In the genomic region with DNA sequence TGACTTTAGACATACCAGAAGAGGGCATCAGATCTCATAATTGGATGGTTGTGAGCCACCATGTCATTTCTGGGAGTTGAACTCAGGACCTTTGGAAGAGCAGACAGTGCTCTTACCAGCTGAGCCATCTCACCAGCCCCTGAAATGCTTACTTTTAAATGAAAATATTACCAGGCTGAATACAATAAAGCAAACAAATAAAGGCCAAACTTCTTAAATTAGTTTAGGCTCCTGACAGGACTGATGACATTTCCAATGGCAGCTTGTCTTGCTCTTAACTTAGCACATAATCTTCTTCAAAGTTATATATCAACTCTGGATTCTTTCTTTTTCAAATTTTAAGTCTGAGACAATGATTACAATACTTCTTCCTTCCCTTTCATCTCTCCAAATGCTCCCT, we compare ENCODE assay signal across 25 mouse cellular contexts.
"Had no signal": no experiment of that assay in that cellular context is flagged by ENCODE, and none has a peak within 500 bp of the region (broad histone marks: within the 10 kb centered on the region; RNA-seq: fewer than 3 reads in every experiment).

No protein-coding gene starts in this region.

- H3K9ac ChIP-seq: heart, embryonic 12.5 days; hindbrain, embryonic 12.5 days; hindbrain, embryonic 14.5 days; intestine, embryonic 15.5 days; limb, embryonic 12.5 days had no signal

- H3K4me1 ChIP-seq: heart, embryonic 10.5 days; heart, embryonic 12.5 days; hindbrain, embryonic 10.5 days; hindbrain, embryonic 12.5 days; intestine, embryonic 15.5 days; limb, embryonic 10.5 days; limb, embryonic 12.5 days had no signal

- ATAC-seq: hindbrain, embryonic 16.5 days; inflammation-experienced regulatory T-cells, adult 6 months; intestine, embryonic 15.5 days; intestine, postnatal 0 days had no signal

- H3K27ac ChIP-seq: gastrocnemius, adult 2 months; heart, embryonic 10.5 days; hindbrain, embryonic 10.5 days; hindbrain, embryonic 12.5 days; hindbrain, embryonic 14.5 days; intestine, embryonic 15.5 days; left cerebral cortex, adult 2 months; limb, embryonic 10.5 days; limb, embryonic 12.5 days had no signal

- H3K4me2 ChIP-seq: heart, embryonic 12.5 days; hindbrain, embryonic 12.5 days; hindbrain, embryonic 14.5 days; intestine, embryonic 15.5 days; limb, embryonic 12.5 days had no signal

- DNase-seq: gastrocnemius, adult 2 months; gastrocnemius, postnatal 10 days; gastrocnemius, postnatal 25 days; heart, adult 18-20 months; heart, postnatal 10 days; heart, postnatal 4 days; kidney, adult 18-20 months; kidney, adult 8-10 months; kidney, postnatal 10 days; kidney, postnatal 25 days; kidney, postnatal 4 days; layer of hippocampus, adult 9-11 months; liver had no signal

- H3K4me3 ChIP-seq: gastrocnemius, adult 2 months; heart, embryonic 10.5 days; heart, embryonic 12.5 days; hindbrain, embryonic 10.5 days; hindbrain, embryonic 12.5 days; intestine, embryonic 15.5 days; left cerebral cortex, adult 2 months; limb, embryonic 10.5 days; limb, embryonic 12.5 days had no signal

- H3K27me3 ChIP-seq: heart, embryonic 12.5 days; hindbrain, embryonic 12.5 days; intestine, embryonic 15.5 days; limb, embryonic 12.5 days had no signal

- H3K9me3 ChIP-seq: heart, embryonic 10.5 days; heart, embryonic 12.5 days; hindbrain, embryonic 10.5 days; hindbrain, embryonic 12.5 days; intestine, embryonic 15.5 days; limb, embryonic 10.5 days; limb, embryonic 12.5 days had no signal

- H3K36me3 ChIP-seq: heart, embryonic 10.5 days; heart, embryonic 12.5 days; hindbrain, embryonic 10.5 days; hindbrain, embryonic 12.5 days; intestine, embryonic 15.5 days; limb, embryonic 10.5 days; limb, embryonic 12.5 days had no signal
